Mouse (Mus musculus) ovary, adult 18-20 months (tissue): ENCODE data around the gene Btrc.
"Not testable (repeated sequence)": the region's sequence is repeated elsewhere in the genome, so short reads cannot be mapped to it uniquely, and the experiment has no call there.

ENCODE experiments used
- DNase-seq: peaks from one replicate; pipeline ENCODE4 v3.0.0; 2022; ENCODE audit warnings: low spot score, mixed read lengths

Btrc gene

DNA sequence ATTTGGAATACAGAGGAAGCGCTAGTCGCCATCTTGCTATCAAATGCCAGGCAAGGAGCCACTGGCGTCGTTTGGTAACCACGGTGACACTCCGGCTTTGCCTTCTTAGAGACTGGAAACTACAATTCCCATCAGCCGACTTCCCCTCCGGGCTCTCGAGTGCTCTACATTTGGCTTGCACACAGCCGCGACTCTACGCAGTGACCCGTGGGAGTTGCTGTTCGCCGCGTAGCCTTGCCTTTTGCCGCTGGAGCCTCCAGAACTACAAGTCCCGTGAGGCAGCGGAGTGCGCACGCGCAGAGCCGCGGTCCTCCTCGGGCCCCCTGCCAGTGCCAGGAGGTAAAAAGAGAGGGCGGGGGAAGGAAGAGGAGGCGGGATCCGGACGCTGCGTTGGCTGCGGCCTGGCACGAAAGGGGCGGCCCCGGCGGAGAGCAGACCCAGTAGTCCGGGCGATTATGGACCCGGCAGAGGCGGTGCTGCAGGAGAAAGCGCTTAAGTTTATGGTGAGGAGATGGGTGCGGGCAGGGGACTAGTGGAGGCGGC, at the start of gene Btrc:
TSS of gene Btrc (plus strand) at position 351 of the 543 bp plus-strand sequence.
- DNase-seq, result peak; percentile 100

DNA sequence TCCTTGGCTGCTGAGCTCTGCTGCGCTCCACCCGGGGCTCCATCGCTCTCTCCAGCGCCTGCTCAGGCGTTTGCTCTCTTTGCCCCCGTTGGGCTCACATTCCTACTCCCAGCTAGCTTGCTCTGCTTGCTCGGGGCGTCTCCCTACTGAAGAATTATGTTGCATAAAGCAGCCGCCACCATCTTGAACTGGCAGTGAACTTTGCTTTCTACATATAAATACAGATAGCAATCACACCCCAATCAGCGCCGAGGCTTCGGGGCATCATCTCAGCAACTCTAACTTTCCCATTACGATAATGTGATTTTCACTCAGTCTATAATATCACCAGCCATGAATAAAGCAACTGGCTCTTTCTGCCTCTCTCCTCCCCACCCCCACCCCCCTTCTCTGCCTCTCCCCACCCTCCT, 46.1 kb upstream of the Btrc start:
- no peak for DNase-seq

DNA sequence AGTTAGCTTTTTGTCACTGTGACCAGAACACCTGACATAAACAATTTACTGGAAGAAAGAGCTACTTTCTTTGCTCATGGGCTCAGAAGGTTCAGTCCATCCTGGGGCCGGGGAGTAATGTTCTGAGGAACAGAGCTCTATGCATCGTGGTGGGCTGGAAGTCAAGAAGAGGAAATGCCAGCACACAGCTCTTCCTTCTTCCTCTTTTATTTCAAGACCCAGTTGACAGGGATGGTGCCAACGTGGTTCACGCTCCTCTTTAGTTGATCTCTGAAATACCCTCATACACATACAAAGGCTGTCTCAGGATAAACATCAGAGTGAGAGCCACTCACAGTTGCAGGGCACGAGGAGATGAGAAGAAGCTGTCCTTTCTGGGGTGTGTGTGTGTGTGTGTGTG, 42.5 kb upstream of the Btrc start:
- no peak for DNase-seq

DNA sequence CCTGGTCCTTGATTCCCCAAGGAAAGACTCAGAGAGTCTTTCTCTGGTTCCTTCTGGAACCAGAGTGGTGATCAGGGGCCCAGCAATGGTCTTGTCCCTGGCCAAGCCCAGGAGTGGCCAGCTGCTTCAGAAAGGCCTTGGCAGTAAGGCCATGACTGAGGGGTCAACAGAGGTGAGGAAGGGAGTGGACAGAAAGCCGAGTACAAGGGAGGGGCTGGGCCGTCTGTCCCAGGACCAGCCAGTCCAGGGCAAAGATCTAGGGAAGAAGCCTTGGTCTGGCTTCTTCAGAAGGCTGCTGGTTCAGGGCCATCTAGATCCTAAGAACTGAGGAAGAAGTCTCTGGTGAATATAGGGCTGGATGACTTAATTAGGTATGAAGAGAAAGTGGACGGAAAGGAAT, 34.5 kb upstream of the Btrc start:
- DNase-seq, result peak; percentile 25

DNA sequence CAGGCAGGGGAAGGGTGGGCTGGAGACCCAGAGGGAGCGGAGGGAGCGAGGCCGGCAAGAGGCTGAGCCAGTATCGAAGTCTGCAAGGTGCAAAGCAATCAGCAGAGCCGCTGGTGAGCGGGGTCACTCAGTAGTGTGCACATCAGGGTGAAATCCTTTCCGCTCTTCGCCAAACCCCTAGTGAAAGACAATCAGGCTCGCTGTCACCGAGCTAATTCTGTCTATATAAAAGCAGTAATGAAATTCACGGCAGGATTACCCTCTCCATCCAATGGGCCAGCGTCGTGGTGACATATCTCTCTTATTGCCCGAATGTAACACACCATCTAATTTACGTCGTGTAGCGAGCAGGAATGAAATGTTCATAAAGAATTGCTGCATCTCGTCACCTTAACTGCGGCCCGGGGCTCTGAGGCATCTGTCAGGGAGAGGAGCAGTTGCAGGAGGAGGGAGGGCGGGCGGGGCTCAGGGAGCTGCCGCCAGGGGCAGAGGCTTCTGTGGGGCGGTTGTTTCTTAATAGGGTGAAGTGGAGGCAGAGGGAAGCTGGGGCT, 33.7 kb upstream of the Btrc start:
- DNase-seq, result no peak

DNA sequence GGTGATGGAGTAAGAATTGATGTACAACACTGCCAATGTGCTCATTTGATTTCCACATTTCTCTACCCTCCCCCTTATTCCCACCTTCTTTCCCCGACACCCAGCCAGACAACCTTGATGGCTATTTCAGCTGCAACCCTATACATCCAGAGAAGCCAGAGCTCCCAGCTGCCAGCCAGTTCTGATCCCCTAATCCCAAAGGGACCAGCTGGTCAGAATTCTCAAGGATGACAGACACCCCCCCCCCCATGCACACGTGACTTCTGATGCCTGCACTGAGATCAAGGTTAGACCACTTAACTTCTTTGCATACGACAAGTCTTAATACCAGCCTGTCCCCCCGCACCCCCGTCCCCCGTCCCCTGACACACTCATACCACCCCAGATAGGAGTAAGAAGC, 26.8 kb upstream of the Btrc start:
- no peak for DNase-seq

DNA sequence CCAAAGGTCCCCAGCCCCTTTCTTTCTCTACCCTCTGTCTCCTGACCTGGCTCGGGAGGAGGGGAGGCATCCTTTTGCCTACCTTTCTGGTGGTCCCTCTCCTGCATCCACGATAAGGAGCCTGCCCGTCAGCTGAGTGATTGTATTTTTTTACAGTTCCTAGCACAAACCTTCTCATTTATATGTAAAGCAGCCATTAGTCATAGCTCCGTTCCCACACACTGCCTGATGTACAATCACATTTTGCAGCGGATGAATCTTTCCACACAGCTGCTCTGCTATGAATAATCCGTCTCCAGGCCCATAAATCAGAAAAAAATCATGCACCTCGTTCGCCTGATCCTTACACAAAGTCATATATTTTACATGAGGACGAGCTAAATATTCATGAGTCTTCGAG, 25.4 kb upstream of the Btrc start:
- DNase-seq, result no peak

DNA sequence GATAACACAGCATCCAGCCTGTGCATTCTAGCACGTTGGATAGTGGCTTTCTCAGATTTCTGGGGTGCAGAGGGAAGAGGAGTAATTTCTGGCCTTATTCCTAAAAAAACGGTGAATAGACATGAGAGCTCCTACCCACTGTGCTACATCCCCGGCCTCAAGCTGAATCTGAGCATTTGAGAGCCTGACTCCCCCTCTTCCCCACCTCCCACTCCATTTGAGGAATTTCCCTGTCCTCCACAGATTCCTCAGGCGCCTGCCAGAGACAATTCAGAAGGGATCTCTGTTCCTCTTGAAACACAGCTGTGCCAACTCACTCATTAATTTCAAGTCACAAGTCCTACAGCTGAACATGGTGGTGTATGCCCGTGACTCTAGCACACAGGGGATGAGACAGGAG, 19.6 kb upstream of the Btrc start:
- no peak for DNase-seq

DNA sequence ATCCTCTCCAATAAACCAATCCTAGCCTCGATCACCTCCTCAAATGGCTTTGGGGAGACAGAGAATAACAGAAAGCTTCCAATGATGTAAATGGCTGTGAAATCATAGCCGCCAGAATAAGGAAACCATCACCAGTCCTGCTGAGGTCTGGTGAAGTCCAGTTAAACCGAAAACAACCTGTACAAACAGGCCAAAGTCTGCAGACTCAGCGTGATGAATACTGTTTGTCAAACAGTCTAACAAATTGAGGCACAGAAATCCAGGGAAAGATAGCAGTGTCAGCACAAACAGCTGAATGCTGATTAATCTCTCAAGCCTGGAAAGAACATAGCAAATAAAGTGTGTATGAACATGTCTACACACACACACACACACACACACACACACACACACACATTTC, 15.3 kb upstream of the Btrc start:
- DNase-seq, result no peak

DNA sequence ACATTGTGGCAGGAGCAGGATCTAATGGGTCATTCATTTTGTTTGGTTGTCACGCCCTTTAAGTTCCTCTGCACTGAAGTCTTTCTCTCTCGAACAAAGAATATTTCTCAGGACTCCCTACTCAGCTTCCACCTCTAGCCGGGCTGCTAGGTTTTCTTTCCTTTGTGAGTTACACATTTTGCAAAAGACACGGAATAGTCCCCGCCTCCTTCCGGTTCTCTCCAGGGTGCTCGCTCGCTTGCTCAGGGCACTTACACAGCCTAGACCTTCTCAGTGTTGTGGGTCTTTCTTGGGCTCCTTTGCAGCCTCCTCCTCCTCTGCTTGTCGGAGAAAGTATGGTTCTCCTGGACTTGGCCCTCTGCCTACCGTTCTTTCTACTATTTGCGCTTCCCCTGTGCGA, 13.1 kb upstream of the Btrc start:
- DNase-seq, result no peak

DNA sequence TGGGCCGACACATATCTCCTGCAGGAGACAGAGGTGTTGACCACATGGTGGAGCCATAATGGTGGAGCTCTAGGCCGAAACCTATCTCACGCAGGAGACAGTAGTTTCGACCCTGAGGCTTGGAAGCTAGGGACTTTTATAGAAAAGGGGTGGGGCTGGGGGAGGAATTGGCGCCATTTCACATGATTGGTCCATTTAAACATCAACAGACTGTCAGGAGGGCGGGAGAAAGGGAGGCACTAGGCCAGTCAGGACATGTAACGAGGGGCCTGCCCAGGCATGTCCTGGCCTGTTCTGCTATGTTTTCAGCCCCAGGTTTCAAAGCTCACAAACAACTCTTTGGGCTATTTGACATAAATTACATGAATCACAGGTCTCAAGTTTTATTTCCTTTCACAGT, 10.8 kb upstream of the Btrc start:
- DNase-seq, result not testable (repeated sequence)

DNA sequence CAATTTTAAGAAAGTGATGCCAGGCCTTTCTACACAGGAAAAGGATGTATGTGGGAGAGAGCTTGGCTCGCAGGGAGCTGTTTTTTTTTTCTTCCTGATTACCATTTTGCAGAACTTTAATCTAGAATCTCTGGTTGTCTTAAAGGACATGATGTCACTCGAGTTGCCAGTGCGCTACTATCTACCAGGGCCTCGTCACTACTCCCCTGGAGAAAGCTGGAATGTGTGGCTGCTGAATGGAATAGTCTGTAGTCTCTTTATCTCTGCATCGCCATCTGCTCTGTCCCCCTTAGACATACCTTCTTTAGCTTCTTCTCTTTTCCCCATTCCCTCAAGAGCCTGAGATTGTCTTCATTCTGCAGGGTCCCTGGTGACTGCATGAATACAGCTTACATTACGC, 7.9 kb upstream of the Btrc start:
- no peak for DNase-seq

DNA sequence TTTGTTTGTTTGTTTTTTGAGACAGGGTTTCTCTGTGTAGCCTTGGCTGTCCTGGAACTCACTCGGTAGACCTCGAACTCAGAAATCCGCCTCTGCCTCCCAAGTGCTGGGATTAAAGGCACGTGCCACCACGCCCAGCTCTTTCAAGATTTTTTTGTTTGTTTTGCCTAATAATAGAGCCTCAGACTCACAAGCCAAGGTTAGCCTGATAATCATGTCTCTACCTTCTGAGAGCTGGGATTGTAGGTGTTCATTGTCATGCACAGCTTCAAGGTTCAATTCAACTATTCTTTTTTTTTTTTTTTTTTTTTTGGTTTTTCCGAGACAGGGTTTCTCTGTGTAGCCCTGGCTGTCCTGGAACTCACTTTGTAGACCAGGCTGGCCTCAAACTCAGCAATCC, 6.7 kb upstream of the Btrc start:
- DNase-seq, result not testable (repeated sequence)

DNA sequence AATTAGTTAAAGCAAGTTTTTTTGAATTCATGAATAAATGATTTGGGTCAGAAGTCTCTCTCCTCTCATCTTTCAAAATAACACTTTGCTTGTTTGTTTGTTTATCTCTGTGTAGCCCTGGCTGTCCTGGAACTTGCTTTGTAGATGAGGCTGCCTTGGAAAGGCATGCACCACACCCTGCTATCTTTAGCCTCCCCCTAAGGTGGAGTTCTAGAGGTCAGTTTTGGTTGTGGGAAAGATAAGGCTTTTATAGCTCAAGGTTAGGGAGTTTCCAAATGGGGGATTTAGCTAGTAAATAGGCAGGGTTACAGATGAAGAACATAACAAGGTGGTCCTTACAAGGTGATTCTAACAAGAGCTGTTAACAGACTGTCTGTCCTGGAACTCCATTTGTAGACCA, 3.0 kb upstream of the Btrc start:
- no peak for DNase-seq

DNA sequence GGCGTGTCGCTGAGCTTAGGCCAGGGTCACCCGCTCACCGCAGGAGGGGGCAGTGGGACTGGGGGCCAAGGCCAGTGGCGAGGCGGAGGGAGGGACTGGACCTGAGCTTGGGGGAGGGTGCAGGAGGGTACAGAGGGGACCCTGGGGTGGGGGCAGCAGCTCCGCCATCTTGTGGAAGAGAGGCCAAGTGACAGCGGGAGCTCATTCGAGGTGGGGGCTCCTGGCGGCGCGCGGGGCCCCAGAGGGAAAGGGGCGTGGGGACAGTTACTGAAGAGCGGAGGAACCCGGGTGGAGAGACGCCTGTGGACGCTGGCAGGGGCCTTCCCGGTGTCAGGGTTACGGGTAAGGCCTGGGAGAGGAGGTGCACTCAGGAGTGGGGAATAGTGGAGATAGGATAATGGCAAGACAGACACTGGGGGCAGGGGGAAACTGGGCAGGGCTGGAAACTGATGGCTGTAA, 428 bp downstream of the Btrc start:
- no peak for DNase-seq

DNA sequence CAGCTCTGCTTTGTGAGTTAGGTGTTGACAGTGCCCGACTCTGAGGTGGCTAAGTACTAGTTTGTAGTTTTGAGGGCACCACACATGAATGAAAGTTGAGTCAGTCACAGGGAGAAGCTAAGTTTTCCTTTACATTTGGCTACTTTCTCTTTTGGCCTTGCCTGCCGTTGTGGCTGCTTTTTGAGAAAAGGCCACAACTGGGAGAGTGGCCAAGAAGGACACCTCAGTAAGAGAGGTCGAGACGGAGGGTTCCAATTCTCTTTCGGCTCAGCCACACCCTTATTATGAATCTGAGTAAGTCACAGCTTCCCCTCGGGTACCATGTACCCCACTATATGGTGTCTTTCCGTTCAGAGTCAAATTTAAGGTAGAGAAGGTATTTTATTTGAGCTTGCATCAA, 3.1 kb downstream of the Btrc start:
- DNase-seq, result no peak

DNA sequence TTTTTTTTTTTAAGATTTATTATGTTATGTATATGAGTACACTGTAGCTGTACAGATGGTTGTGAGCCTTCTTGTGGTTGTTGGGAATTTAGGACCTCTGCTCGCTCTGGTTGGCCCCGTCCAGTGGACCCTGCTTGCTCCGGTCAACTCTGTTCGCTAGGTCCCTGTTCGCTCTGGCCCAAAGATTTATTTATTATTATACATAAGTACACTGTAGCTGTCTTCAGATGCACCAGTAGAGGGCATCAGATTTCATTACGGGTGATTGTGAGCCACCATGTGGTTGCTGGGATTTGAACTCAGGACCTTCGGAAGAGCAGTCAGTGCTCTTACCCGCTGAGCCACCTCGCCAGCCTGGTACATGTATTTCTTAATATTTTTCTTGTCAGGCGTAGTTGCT, 21.3 kb downstream of the Btrc start:
- DNase-seq, result not testable (repeated sequence)

DNA sequence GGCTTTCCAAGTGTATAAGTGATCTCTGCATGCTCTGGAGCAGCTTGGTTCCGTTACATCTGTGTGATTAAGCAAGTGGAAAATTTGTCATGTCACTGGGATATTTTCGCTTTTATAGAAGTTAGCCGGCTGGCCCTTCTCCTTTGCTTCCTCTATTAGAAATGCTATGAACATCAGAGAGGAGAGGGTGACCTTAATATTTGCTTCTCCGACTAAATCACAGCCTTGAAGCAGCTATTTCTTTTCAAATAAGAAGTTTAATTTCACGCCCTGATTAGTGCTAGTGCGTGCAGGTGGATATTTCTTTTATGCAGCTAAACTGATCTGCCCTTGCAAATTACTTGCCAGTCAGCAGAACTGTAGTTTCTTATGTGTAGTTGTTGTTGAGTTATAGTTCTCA, 25.0 kb downstream of the Btrc start:
- DNase-seq, result no peak

DNA sequence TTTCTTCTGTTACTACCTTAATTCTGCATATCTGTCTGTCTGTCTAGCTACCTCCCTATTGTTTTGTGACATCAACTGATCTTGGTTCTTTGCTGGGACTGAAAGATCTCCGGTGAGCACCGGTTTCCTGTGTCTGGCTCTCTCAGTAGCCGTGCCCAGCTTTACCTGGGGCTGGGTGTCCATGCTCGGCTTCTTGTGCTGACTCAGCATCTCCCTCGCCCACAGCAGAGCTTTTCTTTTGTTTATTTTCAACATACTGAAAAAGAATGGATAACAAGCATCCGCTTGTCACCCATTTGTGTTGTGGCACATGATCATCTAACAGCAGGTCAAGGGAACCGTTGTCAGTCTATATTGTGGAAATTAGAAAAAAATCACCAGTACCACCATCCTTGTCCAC, 30.5 kb downstream of the Btrc start:
- DNase-seq, result no peak

DNA sequence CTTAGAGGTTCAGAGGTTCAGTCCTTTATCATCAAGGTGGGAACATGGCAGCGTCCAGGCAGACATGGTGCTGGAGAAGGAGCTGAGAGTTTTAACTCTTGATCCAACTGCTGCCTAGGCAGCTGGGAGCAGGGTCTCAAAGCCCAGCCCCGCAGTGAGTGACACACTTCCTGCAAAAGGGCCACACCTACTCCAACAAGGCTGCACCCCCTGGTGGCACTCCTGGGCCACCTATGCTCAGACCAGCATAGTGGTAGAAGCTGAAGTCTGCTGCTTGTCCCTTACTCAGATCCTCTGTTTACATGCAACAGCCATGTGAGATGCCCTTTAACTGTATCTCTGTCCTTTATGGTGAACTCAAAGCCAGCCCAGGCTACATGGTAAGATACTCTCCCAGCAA, 47.5 kb downstream of the Btrc start:
- DNase-seq, result no peak

DNA sequence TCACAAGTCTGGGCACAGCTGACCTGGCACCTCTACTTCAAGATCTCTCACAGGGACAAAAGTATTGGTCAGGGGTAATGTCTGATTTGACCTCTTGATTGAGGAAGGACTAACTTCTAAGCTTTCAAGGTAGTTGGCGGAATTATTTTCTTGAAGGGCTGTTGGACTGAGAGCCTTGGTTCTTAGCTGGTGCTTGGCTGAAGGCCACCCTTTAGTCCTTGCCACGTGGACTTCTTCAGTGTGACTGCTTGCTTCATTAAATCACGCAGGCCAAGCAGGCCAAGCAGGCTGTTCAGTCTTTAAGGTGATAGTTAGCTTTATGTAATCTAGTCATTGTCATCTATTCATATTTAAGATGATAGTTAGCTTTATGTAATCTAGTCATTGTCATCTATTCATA, 49.2 kb downstream of the Btrc start:
- no peak for DNase-seq

DNA sequence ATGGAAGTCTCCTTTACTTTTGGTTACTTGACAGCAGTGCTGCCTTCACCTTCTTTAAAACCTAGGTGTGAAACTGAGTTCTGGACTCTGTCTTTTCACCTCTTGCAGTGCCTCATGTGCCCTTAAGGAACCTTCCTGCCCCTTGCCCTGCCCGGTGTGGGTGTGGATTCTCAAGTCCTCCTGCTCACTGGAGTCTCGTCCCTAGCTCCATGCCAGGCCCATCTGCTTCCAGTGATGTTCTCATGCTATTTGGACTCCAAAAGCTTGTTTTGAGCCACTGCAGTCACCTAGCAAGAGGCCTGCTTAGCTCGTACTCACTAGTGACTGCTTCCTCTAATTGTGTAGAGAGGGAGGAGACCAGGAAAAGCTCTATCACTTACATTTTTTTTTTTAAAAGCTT, 50.4 kb downstream of the Btrc start:
- DNase-seq, result no peak

DNA sequence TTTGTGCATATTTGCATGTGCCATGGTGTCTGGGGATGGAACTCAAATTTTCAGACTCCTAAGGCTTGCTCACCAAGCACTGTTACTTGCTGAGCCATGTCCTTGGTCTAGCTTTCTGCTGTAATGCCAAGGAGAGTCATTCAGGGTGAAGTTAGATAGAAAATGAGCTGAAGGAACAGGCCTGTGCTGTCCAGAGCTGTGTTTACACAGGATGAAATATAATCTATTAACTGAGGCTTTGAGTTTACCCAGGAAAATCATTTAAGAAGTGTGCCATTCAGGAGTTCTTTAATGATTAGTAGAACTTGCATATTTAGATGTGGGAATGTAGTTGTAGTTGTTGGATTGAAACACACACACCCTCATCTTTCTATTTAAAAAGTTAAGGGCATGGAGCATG, 54.1 kb downstream of the Btrc start:
- DNase-seq, result no peak

DNA sequence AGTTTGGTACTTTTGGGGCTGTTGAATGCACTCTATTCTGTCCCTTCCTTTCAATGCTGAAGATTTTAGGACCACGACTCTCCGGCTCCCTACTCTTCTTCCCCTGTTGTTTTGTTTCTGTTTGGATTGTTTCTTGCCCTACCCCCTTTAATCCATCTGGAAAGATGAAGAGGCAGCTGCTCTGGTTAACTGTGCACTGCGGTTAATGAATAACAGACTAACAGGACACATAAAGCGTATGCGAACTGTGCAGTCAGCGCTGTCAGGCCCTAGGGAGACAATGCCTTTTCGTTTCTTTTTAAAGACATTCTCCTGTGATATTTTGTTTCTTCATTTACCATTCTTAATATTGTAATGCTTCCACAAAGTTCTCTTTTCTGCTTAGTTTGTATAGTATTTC, 58.7 kb downstream of the Btrc start:
- DNase-seq, result no peak

DNA sequence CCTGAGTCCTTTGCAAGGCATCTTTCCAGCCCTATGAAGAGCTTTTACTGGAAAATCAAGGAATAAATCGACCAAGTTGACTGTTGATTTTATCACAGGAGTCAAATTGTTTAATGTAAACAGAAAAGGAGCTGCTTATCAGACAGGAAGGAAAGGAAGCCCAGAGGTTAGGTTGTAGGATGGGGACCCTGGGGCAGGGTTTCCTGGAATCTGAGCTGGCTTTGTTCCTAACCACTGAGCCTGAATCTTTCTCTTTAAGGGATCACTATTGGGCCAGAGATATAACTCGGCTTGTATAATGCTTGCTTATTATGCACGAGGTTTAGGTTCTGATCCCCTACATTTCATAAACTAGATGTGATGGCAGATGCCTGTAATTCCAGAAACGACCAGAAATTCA, 64.6 kb downstream of the Btrc start:
- no peak for DNase-seq
